Mouse (Mus musculus) limb, embryonic 12.5 days (tissue): Measurements from ENCODE around the gene Tm4sf20. TPM values are rescaled to one million over a fixed set of nuclear protein-coding genes. Genes with fewer than 3 reads are reported as not detected.

ENCODE experiments used
- ATAC-seq: fragments of 200-750 bp; cut with Nextera tagmentation; 2 replicates; pipeline ENCODE4 v1.8.0; 2017; ENCODE audit warnings: low read depth, moderate TSS enrichment; ENCODE audit not compliant: insufficient number of reproducible peaks, insufficient read depth, low FRiP score, low TSS enrichment
- H3K27ac ChIP-seq: fragments of 300-500 bp; sonication (generic); 2 replicates; pipeline ENCODE4 v1.5.1; 2016; ENCODE audit warnings: mild to moderate bottlenecking, moderate library complexity
- H3K27me3 ChIP-seq: fragments of 300-500 bp; sonication (generic); 2 replicates; pipeline ENCODE4 v1.6.1; 2016; ENCODE audit warnings: mild to moderate bottlenecking, moderate library complexity
- H3K36me3 ChIP-seq: fragments of 300-500 bp; sonication (generic); 2 replicates; pipeline ENCODE4 v1.6.1; 2016; ENCODE audit warnings: mild to moderate bottlenecking, moderate library complexity
- H3K4me1 ChIP-seq: fragments of 300-500 bp; sonication (generic); replicated peaks from 2 replicates; pipeline ENCODE4 v1.6.1; 2016
- H3K4me2 ChIP-seq: fragments of 300-500 bp; sonication (generic); 2 replicates; pipeline ENCODE4 v1.6.1; 2016; ENCODE audit warnings: mild to moderate bottlenecking, moderate library complexity
- H3K4me3 ChIP-seq: fragments of 300-500 bp; sonication (generic); replicated peaks from 2 replicates; pipeline ENCODE4 v1.5.1; 2016; ENCODE audit warnings: mild to moderate bottlenecking
- H3K9ac ChIP-seq: fragments of 300-500 bp; sonication (generic); replicated peaks from 2 replicates; pipeline ENCODE4 v1.6.1; 2016; ENCODE audit warnings: mild to moderate bottlenecking, moderate library complexity
- H3K9me3 ChIP-seq: fragments of 300-500 bp; sonication (generic); 2 replicates; pipeline ENCODE4 v1.6.1; 2016; ENCODE audit warnings: mild to moderate bottlenecking, moderate library complexity
- WGBS: fragments of 180-500 bp; shearing (Covaris S2); methylation state at CpG from one replicate; pipeline ENCODE4 v1.1.7; 2016; 5-methylcytosine and 5-hydroxymethylcytosine counted together
- polyA plus RNA-seq: library from polyadenylated mRNA; unstranded; fragments of >200 nt; fragmentation: Nextera tagmentation; extraction: Ambion mirVana; gene quantifications from 2 replicates; pipeline ENCODE4 v1.2.1, GENCODE M21; 2016

Gene Tm4sf20
- polyA plus RNA-seq, 1 experiment from 2014 or later: 0.23 TPM

DNA sequence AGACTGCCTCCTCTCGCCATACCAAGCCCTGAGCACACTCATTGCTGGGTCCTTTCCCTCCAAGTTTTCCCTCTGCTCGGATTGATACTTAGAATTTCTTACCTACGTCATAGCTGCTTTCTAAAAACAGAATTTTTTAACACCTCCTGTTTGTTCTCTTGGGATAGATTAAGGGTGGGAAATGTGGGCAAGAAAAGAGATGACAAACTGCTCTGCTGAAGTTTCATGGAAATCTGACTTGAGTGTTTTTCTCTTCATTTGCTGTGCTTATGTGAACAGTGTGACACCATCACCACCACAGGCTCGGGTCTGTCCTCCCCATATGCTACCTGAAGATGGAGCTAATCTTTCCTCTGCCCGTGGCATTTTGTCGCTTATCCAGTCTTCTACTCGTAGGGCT lies 26.7 kb downstream of the Tm4sf20 start:
- H3K9ac ChIP-seq: no peak overlapping the region
- H3K4me2 ChIP-seq: no peak overlapping the region
- no peak for ATAC-seq
- no peaks in the 10 kb centered on the region for H3K27me3 ChIP-seq
- no peaks in the 10 kb centered on the region for H3K4me1 ChIP-seq
- H3K9me3 ChIP-seq: no peaks in the 10 kb centered on the region
- H3K36me3 ChIP-seq: peaks cover 47% of the 10 kb centered on the region
- no peak overlapping the region for H3K27ac ChIP-seq
- H3K4me3 ChIP-seq: no peak overlapping the region
- WGBS: 89% methylated on average over 7 of the region's 7 CpGs

DNA sequence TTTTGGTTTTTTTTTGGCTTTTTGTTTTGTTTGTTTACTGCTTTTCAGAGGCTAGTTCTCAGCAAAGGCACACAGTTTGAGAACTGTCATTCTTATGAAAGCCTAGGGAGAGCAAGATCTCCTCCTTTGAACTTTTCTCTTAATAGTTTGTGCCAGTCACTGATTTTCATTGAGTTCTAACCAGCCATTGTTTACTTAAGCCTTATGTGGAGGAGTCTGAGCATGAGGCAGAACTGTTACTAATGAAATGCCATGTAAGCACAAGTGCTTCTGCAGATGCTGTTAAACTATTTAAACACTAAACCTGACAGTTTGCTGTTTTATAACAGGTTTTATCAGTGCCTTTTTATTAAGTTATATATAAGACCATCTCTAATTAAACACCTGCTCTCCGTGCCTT lies 30.2 kb downstream of the Tm4sf20 start:
- Histone ChIP-seq H3K9ac (no peak overlapping the region), H3K9me3 (no peaks in the 10 kb centered on the region), H3K27me3 (no peaks in the 10 kb centered on the region), H3K36me3 (peaks cover 67% of the 10 kb centered on the region), H3K4me3 (no peak overlapping the region), H3K27ac (no peak overlapping the region), H3K4me1 (no peaks in the 10 kb centered on the region), H3K4me2 (no peak overlapping the region)
- ATAC-seq: no peak
- WGBS: 78% methylated on average over 1 of the region's 1 CpGs

DNA sequence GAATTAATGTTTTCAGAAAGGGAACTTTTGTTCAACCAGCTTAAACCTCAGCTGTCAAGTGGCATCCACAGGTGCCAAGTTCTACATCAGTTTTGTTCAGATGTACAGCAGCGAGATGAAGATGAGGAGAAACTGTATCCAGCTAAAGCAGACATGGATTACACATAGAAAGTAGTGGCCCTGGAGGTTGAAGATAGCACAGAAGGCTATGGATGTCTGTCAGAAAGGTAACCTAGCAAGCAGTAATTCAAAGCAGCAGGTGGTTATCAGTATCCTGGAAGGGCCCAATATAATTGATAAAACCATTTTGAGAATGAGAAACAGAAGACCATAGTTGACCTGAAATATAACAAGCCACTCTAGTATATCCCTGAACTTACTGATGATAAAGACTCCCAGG lies 34.9 kb downstream of the Tm4sf20 start:
- 100% methylated on average over 1 of the region's 1 CpGs for WGBS
- ATAC-seq: no peak
- no peak overlapping the region for H3K4me3 ChIP-seq
- H3K9me3 ChIP-seq: no peaks in the 10 kb centered on the region
- peaks cover 90% of the 10 kb centered on the region for H3K36me3 ChIP-seq
- no peak overlapping the region for H3K27ac ChIP-seq
- H3K27me3 ChIP-seq: no peaks in the 10 kb centered on the region
- H3K9ac ChIP-seq: no peak overlapping the region
- H3K4me2 ChIP-seq: no peak overlapping the region
- no peaks in the 10 kb centered on the region for H3K4me1 ChIP-seq

GRCm38 (mm10) chr1:82726482-82726881 lies 41.8 kb downstream of the Tm4sf20 start:
- H3K27me3 ChIP-seq: no peaks in the 10 kb centered on the region
- H3K4me1 ChIP-seq: peaks cover 8% of the 10 kb centered on the region
- H3K4me2 ChIP-seq: no peak overlapping the region
- no peaks in the 10 kb centered on the region for H3K9me3 ChIP-seq
- 90% methylated on average over 5 of the region's 5 CpGs for WGBS
- ATAC-seq: no peak
- H3K4me3 ChIP-seq: no peak overlapping the region
- no peak overlapping the region for H3K9ac ChIP-seq
- no peak overlapping the region for H3K27ac ChIP-seq
- peaks cover 35% of the 10 kb centered on the region for H3K36me3 ChIP-seq

DNA sequence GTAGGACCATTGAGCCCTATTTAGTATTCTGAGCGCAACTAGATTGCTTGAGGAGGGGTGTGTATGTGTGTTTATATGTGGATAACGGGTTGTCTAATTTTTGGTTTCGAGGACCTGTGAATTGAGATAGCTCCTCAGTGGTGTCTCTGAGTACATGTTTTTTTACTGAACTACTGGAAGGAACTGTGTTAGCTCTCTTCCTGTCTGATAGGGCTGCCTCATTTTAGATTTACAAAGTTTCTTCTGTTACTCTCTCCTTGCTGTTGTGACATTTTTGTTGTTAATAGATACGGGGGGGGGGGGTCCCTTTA lies 42.4 kb downstream of the Tm4sf20 start:
- no peak for ATAC-seq
- H3K9me3 ChIP-seq: no peaks in the 10 kb centered on the region
- 53% methylated on average over 4 of the region's 4 CpGs for WGBS
- peaks cover 8% of the 10 kb centered on the region for H3K4me1 ChIP-seq
- H3K36me3 ChIP-seq: peaks cover 28% of the 10 kb centered on the region
- peak overlapping the region; percentile 82 for H3K4me3 ChIP-seq
- H3K4me2 ChIP-seq: peak overlapping the region; percentile 90
- no peak overlapping the region for H3K27ac ChIP-seq
- no peaks in the 10 kb centered on the region for H3K27me3 ChIP-seq
- H3K9ac ChIP-seq: peak overlapping the region; percentile 94

- peak; percentile 97 for ATAC-seq
- Histone ChIP-seq H3K9ac (peak overlapping the region; percentile 94), H3K4me1 (peaks cover 8% of the 10 kb centered on the region), H3K4me2 (peak overlapping the region; percentile 90), H3K4me3 (peak overlapping the region; percentile 82), H3K9me3 (no peaks in the 10 kb centered on the region), H3K27me3 (no peaks in the 10 kb centered on the region), H3K36me3 (peaks cover 22% of the 10 kb centered on the region), H3K27ac (peak overlapping the region; percentile 69; the same call in 1 of the 2 replicates)
- 2% methylated on average over 37 of the region's 37 CpGs for WGBS
Measured at GRCm38 (mm10) chr1:82725026-82725874, 43.0 kb downstream of the Tm4sf20 start.

- Histone ChIP-seq H3K9me3 (no peaks in the 10 kb centered on the region), H3K4me3 (peak within 1 kb of the TSS; percentile 82), H3K27ac (peak within 1 kb of the TSS; percentile 69; the same call in 1 of the 2 replicates), H3K4me2 (peak within 1 kb of the TSS; percentile 90), H3K9ac (peak within 1 kb of the TSS; percentile 94), H3K27me3 (no peaks in the 10 kb centered on the region), H3K4me1 (peaks cover 8% of the 10 kb centered on the region), H3K36me3 (peaks cover 15% of the 10 kb centered on the region)
- 10% methylated on average over 38 of the region's 38 CpGs for WGBS
- peak; percentile 98 for ATAC-seq
Measured at GRCm38 (mm10) chr1:82724339-82725025, 43.8 kb downstream of the Tm4sf20 start, which contains the start of gene Mff. Gene Mff (plus strand): TSS chr1:82724890.

GRCm38 (mm10) chr1:82717816-82718512 lies 50.3 kb downstream of the Tm4sf20 start:
- no peaks in the 10 kb centered on the region for H3K9me3 ChIP-seq
- no peaks in the 10 kb centered on the region for H3K36me3 ChIP-seq
- no peak overlapping the region for H3K27ac ChIP-seq
- H3K4me1 ChIP-seq: no peaks in the 10 kb centered on the region
- H3K27me3 ChIP-seq: peaks cover 6% of the 10 kb centered on the region; the same call in 1 of the 2 replicates
- H3K4me2 ChIP-seq: no peak overlapping the region
- H3K9ac ChIP-seq: no peak overlapping the region
- 81% methylated on average over 9 of the region's 9 CpGs for WGBS
- H3K4me3 ChIP-seq: no peak overlapping the region
- no peak for ATAC-seq

Other genes starting within 250 kb of the Tm4sf20 start
- gene Col4a4, start 181.6 kb downstream of the Tm4sf20 start, polyA plus RNA-seq: 0.06 and 0.10 TPM in 2 replicates
- gene Col4a3, start 181.5 kb downstream of the Tm4sf20 start, polyA plus RNA-seq: 0.03 and 0.05 TPM in 2 replicates
- 210 and 228 TPM in 2 replicates for gene Mff, start 43.6 kb downstream of the Tm4sf20 start, polyA plus RNA-seq
- not detected in 2 replicates for gene Gm47791, start 2.8 kb upstream of the Tm4sf20 start, polyA plus RNA-seq
- gene Agfg1, start 71.0 kb upstream of the Tm4sf20 start, polyA plus RNA-seq: 35.9 and 37.6 TPM in 2 replicates
- gene A030005L19Rik, start 144.9 kb upstream of the Tm4sf20 start, polyA plus RNA-seq: not detected in 2 replicates
- gene A030014E15Rik, start 156.5 kb upstream of the Tm4sf20 start, polyA plus RNA-seq: not detected in 2 replicates
- gene Gm6217, start 162.9 kb upstream of the Tm4sf20 start, polyA plus RNA-seq: not detected in 2 replicates
- gene A030003K21Rik, start 174.9 kb upstream of the Tm4sf20 start, polyA plus RNA-seq: not detected in 2 replicates
- not detected in 2 replicates for gene Gm7544, start 187.6 kb upstream of the Tm4sf20 start, polyA plus RNA-seq
- gene Gm47955, start 191.8 kb upstream of the Tm4sf20 start, polyA plus RNA-seq: not detected in 2 replicates
- gene Gm47959, start 232.1 kb upstream of the Tm4sf20 start, polyA plus RNA-seq: not detected in 2 replicates